Mouse (Mus musculus) layer of hippocampus, postnatal 14 days (tissue): Measurements from ENCODE around the gene Prph2. TPM values are rescaled to one million over a fixed set of nuclear protein-coding genes. Genes with fewer than 3 reads are reported as not detected.

ENCODE experiments used
- DNase-seq, 2 experiments: peaks; one replicate each; pipeline ENCODE4 v3.0.0; 2021 to 2022; ENCODE audit warnings: low spot score in 2 of 2, mixed read lengths in 1 of 2
- long read RNA-seq, 2 experiments: library from polyadenylated mRNA; stranded (forward); transcript quantifications; one replicate each; pipeline ENCODE4 v2.0.0; 2021
- total RNA-seq, 2 experiments: library from RNA; stranded (reverse); gene quantifications; 2 replicates each; pipeline ENCODE4 v1.2.3; 2021

Prph2 gene
- not detected for total RNA-seq
- long read RNA-seq, experiment 1: 0 reads
- long read RNA-seq, experiment 2: 0 reads

DNA sequence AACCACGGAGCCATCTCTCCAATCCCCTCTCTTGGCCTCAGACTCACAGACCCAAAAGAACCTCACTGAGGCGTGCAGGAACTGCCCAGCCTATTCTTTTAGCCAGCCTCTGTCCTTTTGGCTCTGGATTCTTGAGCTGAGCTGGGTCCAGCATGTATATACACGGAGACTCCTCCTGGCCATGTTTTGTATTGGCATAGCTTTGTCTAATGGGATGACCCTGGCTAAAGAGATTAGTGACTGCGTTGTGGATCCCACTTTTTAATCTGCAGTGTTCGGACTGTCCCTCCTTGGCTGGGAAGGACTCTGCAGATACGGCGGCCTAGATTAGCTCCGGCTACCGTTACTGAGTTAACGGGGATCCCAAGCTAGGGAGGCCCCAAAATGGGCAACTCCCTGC, at the start of gene Prph2:
Gene Prph2 (plus strand): TSS at position 274 of the 400 bp plus-strand sequence.
- no peak for DNase-seq

DNA sequence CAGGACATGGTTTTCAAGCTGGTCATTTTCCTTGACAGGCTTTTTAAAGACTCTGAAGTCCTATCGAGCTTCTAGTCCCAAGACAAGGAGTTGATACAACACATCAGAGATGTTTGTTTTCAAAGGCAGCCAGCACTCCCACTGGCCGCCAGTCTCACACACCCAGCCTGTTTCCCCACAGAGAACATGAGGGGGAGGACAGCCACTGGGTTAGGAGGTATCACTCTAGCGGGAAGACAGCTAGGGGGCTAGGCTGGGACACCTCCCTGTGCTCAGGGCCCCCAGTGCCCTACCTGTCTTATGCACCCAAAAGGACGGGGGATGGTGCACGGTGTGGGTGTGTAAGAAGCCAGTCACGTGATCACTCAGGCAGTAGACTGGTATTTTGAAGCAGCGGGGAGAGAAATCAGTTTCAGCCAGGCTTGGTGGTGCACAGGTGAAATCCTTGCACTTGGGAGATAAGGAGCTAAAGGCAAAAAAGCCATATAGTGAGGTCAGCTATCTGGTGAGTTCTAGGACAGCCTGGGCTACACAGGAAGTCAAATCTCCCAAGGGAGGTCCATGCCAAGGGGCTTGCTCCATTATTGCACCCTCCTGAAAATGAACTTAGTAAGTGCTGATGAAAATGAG, 45.6 kb upstream of the Prph2 start:
- no peak for DNase-seq

DNA sequence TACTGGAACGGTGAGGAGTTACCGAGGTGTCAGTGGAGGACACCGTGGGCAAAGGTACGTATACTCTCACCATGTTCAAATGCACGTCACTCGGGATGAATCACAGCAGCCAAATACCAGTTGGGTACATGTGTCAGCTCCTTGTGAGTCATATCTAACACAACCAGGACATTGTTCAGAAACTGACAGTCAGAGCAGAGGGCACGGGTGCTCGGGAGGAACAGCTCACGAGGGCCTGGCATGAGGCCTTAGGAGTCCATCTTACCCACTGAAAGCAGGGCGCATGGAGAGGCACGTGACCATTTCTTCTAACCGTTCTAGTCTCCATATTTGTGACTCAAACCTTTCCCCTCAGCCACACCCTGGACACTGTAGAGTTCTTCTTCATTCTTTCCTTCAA, 43.4 kb upstream of the Prph2 start:
- no peak for DNase-seq

DNA sequence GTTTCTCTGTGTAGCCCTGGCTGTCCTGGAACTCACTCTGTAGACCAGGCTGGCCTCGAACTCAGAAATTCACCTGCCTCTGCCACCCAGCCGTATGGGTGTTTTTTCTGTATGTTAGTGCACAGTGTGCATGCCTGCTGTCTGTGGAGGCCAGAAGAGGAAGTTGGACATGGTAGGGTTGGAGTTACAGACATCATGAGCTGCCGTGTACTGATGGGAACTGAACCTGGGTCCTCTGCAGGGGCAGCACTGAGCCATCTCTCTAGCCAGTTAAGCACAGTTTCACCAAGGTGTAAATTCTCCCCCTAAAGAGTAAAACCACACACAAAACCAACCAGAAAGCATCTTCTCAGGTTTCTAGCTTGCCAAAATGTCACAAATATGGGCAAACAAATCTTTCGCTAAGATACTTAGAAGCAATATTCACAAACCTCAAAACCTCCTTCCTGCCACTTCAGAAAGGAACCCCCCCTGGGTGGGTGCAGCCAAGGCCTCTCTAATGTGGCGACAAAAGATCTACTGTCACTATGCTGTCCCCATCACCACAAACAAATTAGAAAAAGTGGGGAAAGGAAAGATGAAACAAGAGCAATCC, 40.0 kb upstream of the Prph2 start:
- DNase-seq: no peak

DNA sequence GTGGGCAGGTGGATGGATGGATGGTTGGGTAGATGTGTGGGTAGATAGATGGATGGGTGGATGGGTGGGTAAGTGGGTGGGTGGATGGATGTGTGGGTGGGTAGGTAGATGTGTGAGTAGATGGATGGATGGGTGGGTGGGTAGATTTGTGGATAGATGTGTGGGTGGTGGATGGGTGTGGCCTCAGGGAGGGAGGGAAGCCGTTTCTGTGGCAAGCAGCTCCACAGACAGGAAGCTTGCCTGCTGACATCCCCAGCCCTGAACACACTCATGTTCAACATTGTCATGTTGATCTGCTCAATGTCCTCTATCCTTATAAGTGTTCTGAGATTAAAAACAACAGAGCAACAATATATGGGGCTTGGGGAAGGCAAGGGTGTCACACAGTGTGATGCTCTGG, 39.3 kb upstream of the Prph2 start:
- no peak for DNase-seq

DNA sequence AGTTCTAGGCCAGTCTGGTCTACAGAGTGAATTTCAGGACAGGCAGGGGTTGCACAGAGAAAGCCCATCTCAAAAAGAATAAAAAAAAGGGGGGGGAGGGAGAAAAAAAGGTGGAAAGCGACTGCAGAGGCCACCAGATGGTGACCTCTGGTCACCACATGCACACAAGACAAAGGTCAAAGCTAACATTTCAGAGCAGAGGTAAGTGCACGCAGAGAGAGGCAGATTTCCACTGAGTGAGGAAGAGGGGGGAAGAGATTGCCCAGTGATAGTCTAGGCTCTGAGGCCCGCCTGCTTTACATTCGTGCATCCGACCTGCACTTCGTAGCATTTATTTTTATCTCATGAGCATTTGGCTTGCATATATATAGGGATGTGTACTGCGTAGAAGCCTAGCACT, 37.5 kb upstream of the Prph2 start:
- no peak for DNase-seq

DNA sequence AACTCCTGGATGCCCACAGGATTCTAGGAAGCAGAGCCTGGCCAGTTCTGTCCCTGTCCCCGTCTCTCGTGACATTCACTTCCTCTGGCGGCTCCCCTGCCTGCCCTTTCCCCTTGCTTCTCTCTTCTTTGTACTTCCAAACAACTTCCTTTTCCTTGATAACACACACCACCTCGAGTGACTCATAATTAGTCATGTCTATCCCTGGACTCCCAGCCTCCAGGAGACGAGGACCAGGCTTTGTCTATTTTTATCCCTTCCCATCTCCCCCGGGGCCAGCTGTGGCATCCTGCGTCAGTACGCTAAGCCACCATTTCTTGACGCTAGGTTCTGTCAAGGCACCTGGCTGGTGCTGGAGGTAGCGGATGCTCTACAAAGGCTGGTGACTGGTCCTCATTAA, 36.1 kb upstream of the Prph2 start:
- DNase-seq: no peak

DNA sequence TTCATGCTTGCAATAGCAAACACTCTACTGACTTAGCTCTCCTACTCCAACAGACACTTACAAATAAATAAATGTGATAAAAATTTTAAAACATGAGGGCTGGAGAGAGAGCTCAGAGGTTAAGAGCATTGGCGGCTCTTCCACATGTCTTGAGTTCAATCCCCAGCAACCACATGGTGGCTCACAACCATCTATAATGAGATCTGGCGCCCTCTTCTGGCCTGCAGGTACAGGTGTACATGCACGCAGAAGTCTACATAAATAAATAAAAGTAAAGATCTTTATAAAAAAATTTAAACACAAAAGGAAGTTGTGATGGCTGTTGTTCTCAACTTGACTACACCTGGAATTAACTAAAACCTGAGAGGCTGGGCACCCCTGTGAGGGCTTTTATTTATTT, 34.6 kb upstream of the Prph2 start:
- DNase-seq: no peak

DNA sequence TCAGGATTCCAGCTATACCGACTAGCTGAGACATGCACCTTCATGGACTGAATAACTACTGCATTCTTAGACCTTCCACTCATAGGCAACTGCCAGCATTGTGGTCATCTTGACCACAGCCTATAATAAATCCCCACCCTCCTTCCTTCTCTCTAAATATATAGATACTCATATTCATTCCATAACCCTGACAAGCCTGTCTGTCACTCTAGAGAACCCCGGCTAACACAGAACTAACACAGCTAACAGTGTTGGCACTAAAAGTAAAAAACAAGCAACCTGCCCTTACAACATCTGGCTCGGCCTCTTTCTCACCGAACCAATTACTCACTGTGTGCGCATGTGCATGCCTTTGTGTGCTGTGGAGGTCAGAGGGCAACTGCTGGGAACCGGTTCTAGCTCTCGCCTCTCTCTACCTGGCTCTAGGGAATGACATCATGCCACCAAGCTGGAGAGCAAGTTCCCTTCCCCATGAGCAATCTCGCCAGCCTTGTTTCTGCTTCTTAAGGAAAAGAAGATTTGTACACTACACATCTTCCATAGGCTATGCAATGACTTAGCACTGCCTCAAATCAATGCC, 33.8 kb upstream of the Prph2 start:
- DNase-seq: no peak

DNA sequence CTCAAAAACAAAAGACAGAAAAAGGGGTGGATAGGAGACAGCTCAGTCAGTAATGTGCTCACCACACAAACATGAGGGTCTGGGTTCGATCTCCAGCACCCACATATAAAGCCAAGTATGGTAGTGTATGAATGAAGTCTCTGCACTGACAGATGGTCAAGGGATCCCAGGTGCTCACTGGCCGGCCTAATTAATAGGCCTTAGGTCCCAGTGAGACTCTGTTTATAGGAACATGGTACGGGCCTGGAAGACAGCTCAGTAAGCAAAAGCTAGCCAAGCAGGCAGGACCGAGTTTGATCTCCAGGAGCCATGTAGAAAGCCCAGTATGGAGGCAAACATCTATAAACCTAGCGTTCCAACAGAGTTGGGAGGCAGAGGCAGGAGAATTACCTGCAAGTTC, 33.2 kb upstream of the Prph2 start:
- no peak for DNase-seq

DNA sequence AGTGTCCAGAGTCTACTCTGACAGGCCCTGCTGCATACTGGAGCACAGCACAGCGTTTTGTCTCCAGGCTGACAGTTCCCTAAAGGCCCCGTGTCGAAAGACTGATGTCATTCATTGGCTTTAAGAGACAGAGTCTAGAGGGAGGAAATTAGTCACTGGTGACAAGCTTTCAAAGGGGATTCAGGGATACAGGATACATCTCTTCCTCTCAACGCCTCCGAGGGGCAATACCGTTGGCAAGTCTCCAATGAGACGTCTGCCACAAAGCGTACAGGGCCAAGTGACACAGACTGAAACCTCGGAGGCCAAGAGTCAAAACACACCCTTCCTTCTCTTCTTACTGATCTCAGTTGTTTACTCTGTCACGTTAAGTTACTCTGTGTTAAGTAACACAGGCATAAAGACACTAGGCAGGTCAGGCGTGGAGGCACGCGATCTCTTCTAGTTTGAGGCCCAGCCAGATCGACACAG, 30.4 kb upstream of the Prph2 start:
- DNase-seq: no peak

DNA sequence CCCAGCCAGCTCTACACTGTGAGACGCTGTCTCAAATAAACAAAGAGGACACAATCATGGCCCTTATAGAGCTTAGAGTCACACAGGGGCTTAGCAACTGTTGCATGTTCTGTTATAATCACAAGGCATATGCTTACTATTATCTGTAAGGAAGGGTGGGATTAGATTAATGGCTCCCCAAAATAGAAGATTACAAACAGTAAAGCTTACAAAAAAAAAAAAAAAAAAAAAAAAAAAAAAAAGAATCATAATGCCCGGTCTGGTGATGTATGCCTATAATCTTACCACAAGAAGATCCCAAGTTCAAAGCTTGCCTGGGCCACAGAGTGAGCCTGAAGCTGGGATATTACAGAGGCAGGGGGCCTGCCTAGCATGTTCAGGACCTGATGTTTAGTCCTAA, 29.9 kb upstream of the Prph2 start:
- no peak for DNase-seq

DNA sequence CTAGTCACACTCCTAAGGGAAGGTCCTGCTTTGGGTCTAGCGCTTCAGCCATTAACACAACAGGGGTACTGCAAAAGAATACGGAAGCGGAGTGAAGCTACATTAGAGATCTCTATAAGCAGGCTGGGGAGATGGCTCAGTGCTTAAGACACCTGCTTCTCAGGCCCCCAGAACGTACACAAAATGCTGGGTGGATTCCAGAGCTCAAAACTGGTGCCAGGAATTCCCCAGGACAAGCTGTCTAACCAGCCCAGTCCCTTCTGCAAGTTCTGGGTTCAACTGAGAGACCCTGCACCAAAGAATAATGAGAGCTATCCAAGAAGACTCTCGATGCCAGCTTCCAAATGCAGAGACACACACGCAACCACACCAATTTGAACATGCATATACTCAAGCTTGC, 28.5 kb upstream of the Prph2 start:
- DNase-seq: no peak

DNA sequence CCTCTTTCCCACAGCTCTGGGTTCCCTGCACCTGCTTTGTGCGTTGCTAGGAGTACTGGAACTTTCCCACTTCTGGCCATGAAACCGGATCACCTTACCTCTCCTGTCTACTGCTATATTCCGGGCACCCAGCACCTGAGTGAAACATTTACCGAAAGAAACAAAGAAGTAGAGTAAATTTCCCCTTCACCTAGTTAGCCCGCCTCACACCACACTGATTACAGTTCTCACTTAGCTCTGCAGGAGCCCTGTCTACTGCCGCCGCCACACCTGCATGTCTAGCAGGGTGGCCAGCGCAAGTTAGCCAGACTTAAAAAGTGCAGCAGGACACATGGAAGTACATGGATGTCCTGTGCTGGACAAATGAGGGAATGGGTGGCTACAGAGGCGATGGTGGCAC, 27.2 kb upstream of the Prph2 start:
- DNase-seq: no peak

DNA sequence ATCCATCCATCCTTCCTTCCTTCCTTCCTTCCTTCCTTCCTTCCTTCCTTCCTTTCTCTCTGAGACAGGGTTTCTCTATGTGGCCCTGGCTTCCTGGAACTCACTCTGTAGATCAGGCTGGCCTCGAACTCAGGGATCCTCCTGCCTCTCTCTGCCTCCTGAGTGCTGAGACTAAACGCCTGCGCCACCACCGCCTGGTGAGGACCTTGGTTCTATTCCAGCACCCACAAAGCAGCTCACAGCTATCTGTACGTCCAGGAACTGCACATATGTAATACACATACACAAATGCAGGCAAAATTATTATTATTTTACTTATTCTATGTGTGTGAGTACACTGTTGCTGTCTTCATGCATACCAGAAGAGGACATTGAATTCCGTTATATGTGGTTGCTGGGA, 25.5 kb upstream of the Prph2 start:
- no peak for DNase-seq

DNA sequence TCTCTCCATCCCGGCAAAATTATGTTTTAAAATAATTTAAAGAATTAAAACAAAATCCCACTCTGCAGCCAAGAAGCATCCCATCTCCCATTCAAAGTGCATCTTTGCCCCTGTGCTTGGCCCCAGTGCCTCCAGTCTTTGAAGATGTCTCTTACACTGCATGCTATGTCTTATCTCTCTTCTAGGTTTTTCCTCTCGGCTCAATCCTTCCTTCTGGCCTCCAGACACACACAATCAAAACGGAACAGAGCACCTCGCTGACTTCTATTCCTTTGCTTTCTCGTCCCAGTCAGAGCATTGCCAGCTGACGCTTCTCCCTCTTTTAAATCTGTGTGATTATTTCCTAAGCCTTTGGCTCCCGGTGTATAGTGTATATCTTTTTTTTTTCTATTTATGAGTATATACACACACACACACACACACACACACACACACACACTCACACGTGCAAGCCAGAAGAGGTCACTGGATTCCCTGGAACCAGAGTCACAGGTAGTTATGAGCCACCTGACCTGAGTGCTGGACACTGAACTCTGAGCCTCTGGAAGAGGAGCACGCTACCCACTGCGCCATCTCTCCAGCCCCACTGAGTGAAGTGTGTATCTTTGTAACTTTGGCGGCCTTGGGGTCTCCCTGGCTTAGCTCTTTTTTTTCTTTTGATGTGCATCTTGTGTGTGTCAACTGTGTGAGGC, 24.9 kb upstream of the Prph2 start:
- DNase-seq: no peak

DNA sequence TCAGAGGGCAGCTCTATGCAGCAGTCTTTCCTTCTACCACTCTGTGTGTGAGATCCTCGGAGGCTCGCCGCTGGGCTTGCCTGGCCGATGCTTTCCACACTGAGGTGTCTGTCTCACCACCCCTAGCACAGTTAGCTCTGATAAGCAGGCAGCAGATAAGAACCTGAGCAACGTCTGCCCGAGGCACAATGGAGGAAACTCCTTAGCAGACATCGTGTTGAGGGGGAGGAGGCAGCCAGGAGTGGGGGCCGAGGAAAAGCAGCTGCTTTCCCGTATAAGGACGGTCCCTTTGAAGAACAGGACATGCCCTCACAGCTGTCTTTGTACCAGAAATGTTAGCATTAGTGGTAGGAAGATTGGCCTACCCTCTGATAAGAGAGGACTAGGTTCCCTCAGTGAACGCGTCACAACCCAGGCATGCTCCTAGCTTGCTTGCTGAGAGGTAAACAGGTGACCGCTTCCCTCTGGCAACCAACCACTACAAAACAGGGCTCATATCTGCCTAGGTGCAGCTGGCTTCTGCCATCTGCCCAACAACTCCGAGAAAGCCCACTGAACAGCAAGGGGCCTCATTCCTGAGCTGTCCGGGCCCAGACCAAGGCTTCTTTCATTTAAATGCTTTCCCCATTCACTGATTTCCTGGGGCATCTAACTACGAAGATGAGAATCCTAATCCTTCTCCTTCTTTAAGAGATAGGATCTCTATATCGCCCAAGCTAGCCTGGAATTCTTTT, 24.2 kb upstream of the Prph2 start:
- DNase-seq: no peak

DNA sequence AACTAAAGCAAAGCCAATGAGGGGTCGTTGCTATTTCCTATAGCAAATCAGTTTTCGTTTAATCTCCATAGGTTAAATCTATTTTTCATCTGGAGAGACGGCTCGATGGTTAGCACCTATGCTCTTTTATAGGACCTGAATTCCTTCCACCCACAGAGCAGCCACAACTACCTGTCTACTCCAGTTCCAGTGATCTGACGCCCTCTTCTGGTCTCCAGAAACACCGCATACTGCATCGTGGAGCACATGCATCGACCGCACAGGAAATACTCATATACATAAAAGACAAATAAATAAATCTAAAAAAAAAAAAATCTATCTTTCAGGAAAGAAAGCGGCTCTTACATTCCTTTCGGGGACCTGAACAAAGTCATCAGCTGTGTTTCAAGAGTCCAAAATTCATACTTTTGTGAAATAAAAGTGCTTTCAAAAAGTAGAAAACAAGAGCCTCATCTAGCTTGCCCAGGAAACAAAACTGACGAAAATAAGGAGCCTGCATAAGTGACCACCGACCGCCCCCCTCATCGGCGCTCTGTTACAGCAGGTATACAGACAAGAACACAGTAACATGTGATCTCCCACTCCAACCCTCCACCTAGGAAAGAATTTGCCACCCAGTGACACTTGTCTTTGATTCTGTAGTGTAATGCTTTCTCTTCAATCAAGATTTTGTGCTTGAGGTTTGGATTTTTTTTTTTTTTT, 21.6 kb upstream of the Prph2 start:
- peak; percentile 32 to 71 for DNase-seq

DNA sequence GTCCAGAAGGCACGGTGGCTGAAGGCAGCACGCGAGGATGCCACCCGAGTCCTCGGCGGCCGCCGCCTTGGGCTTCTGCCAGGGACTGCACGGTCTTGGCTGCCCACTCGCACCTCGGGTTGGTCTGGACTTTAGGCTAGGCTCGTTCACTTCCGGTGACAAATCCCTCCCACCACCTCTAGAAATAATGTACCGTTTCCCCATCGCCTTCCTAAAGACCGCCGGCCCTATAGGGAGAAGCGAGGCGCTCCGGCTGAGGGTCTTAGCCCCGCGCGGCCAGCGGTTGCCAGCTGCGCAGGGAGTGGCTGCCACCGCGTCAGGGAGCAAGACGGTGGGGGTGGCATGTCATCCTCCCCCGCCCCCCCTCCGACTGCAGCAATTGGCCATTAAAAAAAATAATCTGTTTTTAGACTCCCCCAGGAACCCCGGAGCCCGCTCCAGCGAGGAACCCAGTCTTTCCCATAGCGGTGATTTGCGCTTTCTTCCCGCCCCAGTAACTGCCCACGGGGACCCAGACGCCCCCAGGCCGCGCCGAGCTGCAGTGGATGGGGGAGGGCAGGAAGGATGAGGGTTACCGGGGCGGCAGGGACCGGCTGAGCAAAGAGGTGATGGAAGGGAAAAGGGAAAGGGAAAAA, 20.7 kb upstream of the Prph2 start:
- peak; percentile 76 to 79 for DNase-seq

DNA sequence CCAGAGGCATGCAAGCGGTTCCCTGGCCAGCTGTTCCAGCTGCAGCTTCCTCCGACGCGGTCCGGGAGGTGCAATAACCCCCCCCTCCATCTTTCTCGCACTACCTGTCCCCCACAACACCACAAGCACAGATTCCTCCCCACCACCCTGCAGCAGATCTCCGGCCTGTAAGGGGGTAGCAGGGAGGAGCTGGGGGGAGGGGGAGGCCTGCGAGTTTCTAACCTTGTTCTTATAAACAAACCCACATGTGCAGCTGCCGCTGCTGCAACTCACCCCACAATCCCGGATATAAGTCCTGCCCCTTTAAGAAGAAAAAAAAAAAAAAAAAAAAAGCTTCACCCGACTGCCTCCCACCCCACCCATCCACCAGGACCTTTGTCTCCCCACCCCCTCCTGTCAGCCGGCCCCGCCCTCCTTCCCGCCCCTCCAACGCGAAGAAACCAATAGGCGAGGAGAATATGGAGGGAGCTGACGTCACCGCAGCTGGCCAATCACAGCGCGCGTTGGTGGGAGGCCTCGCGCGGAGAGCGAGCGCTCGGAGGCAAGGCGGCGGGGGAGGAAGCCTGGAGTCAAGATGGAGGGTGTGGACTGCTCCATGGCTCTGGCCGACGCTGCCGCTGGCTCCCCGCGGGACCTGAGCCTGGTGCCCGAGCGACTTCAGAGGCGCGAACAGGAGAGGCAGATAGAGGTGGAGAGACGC, 20.0 kb upstream of the Prph2 start, which contains the start of gene Tbcc:
Gene Tbcc (plus strand): TSS at position 569 of the 700 bp plus-strand sequence.
- peak; percentile 93 to 97 for DNase-seq
